Mouse (Mus musculus) heart, adult 8-10 months (tissue): ENCODE data around the gene Mpp3. TPM values are rescaled to one million over a fixed set of nuclear protein-coding genes. Genes with fewer than 3 reads are reported as not detected.

ENCODE experiments used
- DNase-seq: peaks from one replicate; pipeline ENCODE4 v3.0.0; 2022; ENCODE audit warnings: low spot score
- total RNA-seq, 4 experiments: library from RNA; stranded (reverse); gene quantifications; 2 replicates each; pipeline ENCODE4 v1.2.4; 2022

The Mpp3 gene
- total RNA-seq, 4 experiments from 2014 or later: 0.92 to 2.6 (median 1.5) TPM

DNA sequence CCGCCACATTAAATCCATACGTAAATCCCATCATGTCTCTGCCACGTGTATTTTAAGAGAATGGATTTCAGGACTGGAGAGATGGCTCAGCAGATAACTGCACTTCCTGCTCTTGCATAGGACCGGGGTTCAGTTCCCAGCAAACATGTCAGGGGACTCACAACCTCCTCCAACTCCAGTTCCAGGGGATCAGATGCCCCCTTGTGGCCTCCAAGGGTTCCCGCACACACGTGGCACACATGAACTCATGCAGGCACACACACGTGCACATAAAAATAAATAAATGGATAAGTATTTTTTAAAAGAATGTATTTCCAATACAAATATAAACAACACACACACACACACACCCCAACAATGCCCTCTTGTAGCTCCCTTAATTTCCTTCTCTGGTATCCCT, 51.3 kb downstream of the Mpp3 start:
- DNase-seq: no peak

DNA sequence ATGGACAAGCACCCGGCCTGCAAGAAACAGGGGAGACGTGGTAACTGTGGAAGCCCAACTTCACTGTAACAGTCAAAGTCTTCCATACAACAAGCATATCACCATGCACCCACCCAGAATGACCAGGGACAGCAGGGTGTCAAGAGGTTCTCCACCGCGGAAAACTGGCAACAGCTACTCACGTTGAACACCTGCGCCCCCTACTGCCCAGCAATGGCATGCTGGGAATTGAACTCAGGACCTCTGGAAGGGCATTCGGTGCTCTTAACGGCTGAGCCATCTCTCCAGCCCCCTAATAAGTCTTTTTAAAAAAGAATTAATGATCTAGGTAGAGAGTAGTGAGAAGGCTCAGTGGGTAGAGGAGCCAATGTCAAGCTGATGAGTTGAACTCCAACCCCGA, 53.3 kb downstream of the Mpp3 start:
- DNase-seq: no peak

DNA sequence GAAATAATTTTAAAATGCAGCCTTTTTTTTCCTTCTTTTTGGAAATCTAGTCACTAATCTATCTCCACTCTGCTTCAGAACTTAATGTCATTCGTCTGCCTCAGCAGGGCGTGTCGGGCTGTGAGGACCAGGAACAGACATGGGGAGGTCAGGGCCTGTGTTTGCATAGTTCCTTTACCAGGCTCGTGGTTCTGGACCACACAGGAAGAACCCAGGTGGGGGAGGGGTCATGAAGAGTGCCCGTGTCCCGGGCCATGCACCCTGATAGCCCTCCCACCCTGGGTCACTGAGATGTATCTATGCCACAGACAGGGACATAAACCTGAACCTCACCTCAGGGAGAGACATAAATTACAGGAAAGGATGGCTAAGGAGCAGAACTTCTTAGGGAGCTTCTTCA, 54.1 kb downstream of the Mpp3 start:
- no peak for DNase-seq

DNA sequence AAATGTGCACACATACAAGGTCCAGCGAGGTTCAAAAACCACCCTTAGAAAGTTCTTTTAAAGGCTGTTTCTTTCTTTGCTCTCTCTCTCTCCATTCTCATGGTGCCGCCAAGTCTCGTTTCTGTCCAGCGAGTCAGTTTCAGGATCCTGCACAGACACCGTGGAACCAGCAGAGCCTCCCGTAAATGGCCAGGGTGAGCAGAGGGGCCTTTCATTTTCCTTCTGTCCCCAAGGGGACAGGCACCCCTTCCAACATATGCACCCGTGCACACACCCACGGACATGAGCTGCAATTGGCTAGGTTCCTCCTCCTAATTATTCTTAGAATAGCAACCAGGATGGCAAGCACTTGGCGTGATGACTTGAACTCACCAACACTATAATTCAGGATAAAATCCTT, 54.8 kb downstream of the Mpp3 start:
- DNase-seq: no peak

DNA sequence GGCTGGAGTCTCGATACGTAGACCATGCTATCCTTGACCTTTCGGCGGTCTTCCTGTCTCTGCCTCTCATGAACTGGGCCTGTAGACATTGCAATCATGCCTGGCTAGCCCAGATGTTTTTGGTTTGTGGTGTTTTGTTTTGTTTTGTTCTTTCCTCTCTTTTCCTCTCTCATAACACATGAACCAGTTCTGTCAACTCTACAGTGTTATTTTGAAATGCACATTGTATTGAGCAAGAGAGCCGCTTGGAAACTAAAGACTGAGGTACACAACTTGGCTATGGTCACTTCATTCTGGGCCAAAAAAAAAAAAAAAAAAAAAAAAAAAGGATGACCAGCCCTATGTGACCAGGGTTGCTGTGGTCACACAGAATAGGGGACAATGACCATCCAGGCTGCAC, 55.6 kb downstream of the Mpp3 start:
- no peak for DNase-seq

DNA sequence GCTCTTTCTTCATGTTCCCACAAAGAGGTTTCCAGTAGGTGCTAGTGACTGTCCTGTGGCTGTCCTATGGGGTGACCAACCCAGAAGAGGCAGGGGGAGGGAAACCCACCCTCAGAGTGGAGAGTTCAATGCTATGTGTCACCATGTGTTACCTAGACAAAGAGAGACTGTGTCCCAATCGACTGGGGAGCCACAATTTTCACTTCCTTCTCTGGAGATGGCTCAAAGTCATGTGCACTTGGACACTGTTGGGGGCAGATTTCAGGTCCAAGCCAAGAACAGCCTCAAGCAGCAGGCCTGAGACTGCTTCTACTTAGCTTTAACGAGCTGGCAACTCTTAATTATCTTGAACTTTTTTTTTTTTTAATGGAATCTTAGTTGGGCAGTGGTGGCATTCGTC, 56.2 kb downstream of the Mpp3 start:
- no peak for DNase-seq

DNA sequence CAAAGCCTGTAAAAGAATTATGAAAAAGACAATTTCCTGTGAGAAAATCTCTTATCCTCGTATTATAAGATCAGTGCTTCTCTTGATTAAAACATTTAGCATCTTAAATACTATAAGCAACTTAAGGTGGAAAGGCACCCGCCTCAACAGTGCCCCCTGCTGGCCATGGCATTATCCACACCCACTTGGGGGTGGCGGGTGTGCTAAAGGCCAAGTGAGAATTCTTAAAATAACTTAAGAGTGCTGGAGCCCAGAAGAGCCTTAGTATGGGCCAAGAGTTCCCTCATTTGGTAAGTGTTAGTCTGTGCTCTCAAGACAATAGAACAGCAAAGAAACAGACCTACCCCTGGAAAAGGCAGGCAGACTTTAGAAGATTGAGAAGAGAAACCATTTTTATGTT, 56.9 kb downstream of the Mpp3 start:
- DNase-seq: no peak

DNA sequence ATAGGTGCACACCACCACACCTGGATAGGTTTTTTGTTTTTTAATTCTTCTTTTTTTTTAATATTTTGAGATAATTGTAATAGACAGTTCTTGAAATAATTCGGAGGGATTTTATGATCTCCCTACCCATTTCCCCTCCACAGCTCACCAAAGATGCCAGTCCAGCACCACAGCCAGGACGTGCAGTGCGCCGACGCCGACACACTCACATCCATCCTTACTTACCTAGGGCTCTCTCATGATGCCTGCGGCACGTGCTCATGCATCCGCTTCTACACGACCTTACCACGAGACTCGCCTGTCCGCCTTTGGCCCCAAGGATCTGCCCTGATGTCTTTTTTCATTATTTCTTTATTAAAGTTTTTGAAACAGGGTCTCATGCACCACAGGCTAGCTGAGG, 58.4 kb downstream of the Mpp3 start:
- DNase-seq: no peak

DNA sequence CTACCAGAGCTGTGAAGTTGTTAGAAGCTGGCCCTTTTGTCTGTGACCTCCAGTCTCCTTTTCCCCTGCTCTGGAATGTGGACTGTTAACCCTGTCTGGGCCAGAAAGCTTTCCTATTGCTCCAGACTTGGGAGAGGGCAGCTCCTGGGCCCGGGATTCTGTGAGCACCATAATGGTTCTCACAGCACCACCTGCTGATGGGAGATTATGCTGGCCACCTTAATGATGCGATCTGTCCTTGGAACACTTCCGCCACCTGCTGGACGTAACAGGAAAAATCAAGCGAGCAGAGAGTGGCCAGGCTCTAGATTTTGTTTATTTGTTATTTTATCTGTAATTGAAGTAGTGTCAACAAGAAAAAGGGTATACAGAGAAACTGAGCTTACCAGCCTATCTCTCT, 59.5 kb downstream of the Mpp3 start:
- DNase-seq: peak; percentile 86

DNA sequence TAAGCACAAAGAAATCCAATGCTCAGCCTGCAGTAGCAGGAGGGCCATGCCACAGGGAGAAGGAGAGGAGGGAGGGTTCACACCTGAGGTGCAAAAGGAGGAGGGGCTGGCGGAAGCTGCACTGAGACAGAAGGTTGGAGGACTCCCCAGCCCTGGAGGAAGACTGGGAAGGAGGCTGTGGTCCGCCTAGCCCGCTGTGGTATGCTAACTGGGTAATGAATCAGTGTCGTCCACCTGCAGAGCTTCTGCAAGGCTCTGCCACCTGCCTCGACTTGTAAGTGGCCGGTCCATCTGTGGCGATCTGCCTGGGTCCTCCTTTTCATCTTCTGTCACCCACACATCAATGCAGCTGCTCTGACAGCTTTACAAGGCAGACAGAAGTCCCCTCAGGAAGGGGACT, 60.0 kb downstream of the Mpp3 start:
- no peak for DNase-seq

DNA sequence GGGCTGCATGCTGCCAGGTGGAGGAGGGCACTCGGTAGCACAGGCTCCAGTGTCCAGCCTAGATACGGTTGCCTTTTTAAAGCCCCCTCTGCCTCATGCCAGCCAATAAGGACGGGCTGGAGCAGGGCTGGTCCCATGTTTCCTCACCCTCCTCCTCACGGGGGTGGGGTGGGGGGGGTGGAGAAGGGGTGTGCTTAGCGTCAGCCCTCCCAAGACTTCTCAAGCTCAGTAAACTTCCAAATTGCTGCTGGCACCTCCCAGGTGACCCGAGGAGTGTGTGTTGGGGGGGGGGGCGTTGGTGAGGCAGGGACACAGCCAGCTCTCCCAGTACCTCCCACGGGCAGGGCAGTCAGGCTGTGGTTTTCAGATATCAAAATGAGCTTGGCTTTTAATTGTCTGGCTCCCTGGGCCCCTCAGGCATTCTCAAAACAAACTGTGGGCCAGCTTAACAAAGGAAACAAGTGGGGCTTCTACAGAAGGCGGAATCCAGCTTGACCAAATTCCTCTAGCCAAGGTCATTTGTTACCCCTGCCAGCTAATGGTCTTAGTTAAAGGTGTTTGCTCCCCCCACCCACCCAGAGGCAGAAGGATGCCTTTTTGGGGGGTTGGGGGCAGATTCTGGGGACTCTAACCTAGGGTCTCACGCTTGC, 61.2 kb downstream of the Mpp3 start, which contains the start of gene Sost:
TSS of gene Sost (minus strand) at position 51 of the 650 bp plus-strand sequence.
- no peak for DNase-seq

DNA sequence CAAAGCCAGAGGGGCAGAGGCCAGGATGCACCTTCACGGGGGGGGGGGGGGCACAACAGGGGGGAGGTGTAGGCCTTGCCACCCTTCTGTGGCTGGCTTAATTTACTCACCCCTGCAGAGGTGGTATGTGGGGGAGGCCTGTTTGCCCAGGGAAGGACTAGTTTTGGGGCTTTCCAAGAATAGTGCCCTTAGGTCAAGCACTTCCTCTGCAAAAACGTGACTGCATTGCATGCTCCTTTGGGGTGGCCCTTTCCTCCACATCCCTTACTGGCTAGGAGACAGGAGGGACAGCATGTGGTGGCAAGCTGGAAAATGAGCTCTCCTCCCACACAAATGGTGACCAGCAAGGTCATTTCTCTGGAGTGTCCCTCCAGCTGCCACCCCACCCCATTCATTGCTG, 62.7 kb downstream of the Mpp3 start:
- no peak for DNase-seq

DNA sequence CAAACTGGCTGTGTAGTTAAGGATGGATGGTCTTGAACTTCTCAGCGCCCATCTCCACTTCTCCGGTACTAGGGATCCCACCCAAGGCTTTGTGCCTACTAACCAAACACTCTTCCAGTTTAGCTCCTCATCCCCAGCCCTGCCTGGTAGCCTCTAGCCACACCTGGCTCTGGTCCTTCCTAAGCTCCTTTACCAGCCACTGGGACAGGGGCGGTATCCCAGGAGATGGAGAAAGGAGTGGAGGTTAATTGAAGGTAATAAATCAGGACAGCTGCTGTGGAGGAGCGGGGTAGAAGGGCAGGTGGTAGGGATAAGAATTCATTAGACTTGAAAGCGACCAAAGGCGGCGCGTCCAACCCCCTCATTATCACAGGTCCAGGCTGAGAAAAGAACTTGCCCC, 63.6 kb downstream of the Mpp3 start:
- DNase-seq: no peak

DNA sequence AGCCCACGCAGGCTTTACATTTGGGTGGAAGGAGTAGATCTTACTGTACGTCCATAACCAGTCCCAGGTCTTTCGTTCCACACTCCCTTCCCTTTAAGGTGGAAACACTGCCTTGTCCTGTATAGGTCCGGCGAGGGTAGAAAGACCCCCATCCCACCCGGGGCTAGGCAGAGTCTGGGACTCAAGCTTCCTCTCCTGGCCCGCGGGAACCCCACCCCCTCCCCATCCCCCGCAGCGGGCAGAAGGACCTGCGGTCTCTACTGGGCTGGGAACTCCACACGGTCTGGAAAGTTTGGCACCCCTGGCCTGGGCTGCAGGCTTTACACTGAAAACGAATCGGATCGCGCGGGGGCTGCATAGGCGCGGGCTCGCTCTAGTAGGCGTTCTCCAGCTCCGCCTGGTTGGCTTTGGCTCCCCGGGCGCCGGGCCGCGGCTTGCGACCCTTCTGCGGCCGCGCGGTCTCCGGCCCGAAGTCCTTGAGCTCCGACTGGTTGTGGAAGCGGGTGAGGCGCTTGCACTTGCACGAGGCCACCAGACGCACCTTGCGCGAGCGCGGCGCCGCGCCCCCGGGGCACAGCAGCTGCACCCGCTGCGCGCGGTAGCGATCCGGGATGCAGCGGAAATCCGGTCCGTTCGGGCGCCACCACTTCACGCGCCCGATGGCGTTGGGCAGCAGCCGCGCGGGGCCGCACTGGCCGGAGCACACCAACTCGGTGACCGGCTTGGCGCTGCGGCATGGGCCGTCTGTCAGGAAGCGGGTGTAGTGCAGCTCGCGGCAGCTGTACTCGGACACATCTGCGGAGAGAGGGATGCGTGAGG, 64.6 kb downstream of the Mpp3 start:
- DNase-seq: no peak

DNA sequence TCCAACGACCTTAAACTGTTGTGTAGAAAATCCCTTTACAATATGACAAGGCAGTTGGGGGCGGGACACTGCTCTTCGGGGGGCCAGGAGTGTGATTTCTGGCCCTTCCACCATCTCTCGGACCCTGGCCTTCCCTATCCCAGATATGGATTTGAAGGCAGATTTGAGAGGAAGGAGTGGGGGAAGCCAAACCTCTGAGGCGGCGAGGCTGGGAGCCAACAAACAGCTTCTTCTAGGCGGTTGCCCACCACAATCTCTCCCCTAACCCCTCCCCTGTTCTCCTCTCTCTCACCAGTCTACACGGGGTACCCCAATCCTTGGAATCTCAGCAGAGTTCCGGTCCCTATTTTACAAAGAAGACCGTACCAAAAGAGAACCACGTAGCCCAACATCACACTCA, 65.2 kb downstream of the Mpp3 start:
- DNase-seq: no peak

DNA sequence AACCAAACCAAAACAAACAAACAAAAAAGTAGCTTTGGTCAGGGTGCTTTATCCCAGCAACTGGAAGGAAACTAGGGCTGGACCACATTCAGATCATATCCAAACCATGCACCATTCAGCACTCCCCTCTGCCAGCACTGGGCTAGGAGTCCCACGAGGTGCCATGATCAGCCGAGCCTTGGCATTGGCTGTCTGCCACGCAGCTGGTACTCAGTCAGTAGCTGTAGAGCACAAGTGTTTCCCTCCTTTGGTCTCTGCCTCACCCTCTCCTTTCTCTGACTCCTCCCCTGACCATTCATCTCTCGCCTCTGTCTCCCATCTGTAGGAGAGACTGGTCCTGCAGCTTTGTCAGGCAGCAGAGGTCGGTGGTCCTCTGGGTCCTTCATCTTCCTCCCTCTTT, 70.8 kb downstream of the Mpp3 start:
- no peak for DNase-seq

DNA sequence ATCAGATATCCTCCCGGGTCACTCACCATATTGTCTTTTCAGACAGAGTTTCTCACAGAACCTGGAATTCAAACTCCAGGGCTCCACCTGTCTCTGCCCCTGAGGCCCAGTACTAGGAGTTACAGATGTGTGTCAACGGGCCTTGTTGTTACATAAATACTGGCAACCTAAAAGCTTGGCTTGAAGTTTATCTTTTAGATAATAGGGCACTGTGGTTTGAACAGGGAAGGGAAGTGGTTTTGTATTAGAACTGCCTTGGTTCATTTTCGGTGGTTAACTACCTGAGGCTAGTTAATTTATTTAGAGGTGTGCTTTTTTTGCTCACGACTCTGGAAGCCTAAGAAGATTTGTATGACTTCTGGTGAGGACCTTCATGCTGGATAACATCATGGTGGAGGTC, 74.8 kb downstream of the Mpp3 start:
- no peak for DNase-seq

DNA sequence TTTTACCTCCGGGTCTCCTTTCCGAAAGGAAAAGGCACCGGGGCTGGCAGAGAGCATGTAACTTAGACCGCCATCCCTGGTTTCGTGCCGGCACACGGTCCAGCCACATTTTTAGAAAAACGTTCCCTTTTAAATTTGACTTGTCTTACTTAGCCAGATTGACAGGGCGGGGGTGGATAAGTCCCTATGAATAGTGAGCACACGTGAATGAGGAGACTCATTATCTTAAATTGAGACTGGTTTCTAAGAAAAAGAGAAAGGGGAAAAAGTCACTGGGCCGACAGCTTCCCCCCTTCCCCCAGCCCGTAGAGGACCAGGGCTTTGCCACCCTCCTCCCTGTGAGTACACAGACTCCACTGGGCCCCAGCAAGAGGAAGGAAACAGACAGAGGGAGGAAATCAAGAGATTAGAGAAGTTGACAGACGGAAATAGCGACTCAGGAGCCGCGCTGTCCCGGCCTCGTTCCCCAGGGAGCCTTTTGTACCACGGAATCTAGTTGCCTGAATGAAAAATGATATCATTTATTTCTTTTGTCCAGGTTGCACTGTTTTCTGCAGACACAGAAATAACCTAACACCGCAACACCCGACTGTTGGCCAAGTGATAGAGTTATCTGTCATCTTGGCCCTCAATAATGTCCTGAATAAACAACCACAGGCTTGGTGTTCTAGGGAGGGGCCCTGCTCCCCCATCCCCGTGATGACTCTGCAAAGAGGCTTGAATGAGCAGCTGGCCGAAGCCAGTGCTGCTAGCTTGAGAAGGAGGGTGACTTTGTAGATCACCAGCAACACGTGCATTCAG, 75.5 kb downstream of the Mpp3 start:
- DNase-seq: peak; percentile 77

DNA sequence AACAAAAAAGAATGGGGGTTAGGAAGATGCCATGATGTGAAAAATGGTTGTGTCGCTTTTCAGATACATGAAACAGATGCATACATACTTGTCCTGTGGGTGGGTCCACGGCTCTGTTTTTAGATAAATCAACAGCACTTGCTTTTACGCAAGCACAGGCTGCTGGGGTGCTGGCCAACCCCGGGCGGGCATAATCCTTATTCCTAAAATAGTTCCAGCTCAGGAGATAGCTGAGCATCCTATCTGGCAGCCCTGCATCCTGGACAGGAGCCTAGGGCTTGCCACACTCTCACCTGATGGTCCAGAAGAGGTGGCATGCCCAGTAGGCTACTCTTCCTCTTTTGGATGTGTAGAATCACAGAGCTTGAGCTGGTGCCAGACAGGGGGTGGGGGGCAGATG, 78.2 kb downstream of the Mpp3 start:
- DNase-seq: no peak
